Mouse (Mus musculus): ENCODE measurements at regions not wholly inside any gene's neighbourhood (a gene's known extent, or its start where the extent isn't known, plus 50 kb on each side); places are given as distances from the start of the nearest gene placed in this dataset.

DNA sequence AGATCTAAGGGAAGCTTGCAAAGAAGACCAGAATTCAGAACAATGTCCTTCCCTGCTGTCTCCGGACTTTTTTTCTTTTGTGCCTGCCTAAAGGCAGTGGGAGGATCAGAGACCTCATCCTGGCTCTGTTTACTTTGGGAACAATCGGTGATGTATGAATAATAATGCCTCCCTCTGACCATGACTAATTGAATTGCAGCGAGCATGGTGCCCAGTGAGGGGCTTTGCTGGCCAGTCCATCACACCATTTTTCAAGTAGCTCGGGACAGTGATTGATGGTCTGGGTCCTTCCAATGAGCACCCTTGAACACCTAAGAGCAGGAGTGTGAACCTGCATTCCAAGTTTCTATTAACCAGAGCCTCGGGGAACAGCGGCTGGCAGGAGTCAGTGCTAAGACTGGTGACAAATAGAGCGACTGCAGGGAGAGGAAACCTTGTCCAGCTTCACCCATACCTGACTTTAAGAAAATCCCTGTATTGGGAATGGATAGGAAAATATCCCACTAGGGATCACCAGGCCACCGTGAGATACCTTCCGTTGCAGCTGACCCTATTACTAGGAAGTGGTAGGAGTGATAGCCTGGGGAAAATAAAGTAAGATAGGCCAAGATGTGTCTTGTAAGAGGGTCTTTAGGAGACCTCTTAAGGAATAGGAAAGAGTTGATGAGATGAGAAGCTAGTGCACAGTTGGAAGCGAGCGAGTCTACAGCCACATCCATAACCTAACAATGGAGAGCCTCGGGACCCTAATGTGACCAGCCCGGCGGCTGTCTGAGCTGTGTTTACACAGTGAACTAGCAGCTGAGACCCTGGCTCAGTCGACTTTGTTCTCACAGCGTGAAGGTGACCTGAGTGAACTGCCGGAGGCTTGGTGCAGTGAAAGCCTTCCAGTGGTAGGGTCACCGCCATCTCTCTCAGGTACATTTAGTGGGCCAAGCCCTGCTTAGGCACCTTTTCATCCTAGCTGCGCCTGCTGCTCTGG lies 140.7 kb downstream of the Foxa2 start:
- H3K36me3 ChIP-seq (replicated peaks) = no peaks in the 10 kb centered on the region
- peaks cover 12% of the 10 kb centered on the region for H3K4me1 ChIP-seq
- H3K4me3 ChIP-seq = no peak overlapping the region
- DNase-seq (ENCODE audit: low spot score) = peak; percentile 14
- WGBS = 18% methylated on average over 19 of the region's 19 CpGs
- no peak overlapping the region for H3K27ac ChIP-seq (replicated peaks)
- peaks cover 80% of the 10 kb centered on the region for H3K27me3 ChIP-seq (replicated peaks; ENCODE audit: low read depth, poor library complexity, severe bottlenecking)
- no peaks in the 10 kb centered on the region for H3K9me3 ChIP-seq

DNA sequence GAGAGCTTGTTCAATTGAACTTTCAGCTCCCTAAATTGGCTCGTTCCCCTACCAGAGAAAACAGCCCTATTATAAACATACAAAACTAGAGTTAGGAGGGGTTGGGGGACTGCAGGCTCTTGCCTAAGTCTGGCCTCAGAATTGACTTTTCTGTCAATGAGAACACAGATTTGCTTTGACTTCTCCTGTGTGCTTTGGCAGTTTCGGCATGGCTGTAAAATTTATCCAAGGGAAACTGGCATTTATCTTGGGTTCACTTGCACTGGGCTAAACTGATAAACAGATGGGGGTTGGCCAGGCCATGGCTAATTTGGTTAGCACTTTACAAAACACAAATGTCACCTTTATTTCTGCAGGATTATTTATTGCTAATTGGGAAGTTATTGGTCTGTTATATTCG lies 141.7 kb downstream of the Foxa2 start:
- peaks cover 12% of the 10 kb centered on the region for H3K4me1 ChIP-seq
- DNase-seq (ENCODE audit: low spot score) = no peak
- H3K27me3 ChIP-seq (replicated peaks; ENCODE audit: low read depth, poor library complexity, severe bottlenecking) = peaks cover 81% of the 10 kb centered on the region
- no peaks in the 10 kb centered on the region for H3K9me3 ChIP-seq
- no peak overlapping the region for H3K27ac ChIP-seq (replicated peaks)
- no peak overlapping the region for H3K4me3 ChIP-seq
- no peaks in the 10 kb centered on the region for H3K36me3 ChIP-seq (replicated peaks)
- 36% methylated on average over 3 of the region's 3 CpGs for WGBS

DNA sequence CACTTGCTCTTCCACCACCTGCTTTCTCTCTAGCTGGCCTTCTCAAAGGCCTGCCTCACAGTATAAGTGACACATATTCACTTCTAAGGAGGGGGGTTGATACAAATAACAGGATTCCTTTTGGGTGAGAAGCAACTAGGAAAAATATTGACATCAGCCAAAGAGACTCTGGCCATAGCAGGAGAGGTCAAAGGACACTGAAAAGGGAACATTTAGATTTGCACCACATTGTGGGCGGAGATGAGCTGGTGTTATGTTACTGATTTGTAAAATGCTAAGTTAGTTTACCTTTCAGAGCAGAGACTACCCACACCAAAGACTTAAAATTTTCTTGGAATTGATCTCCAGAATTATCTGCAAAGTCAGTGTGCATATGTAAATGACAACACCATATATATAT lies 147.5 kb downstream of the Foxa2 start:
- 72% methylated on average over 1 of the region's 1 CpGs for WGBS
- H3K4me3 ChIP-seq = no peak overlapping the region
- H3K27ac ChIP-seq (replicated peaks) = no peak overlapping the region
- H3K4me1 ChIP-seq = no peaks in the 10 kb centered on the region
- H3K9me3 ChIP-seq = no peaks in the 10 kb centered on the region
- peaks cover 54% of the 10 kb centered on the region for H3K27me3 ChIP-seq (replicated peaks; ENCODE audit: low read depth, poor library complexity, severe bottlenecking)
- DNase-seq (ENCODE audit: low spot score) = no peak
- H3K36me3 ChIP-seq (replicated peaks) = no peaks in the 10 kb centered on the region

DNA sequence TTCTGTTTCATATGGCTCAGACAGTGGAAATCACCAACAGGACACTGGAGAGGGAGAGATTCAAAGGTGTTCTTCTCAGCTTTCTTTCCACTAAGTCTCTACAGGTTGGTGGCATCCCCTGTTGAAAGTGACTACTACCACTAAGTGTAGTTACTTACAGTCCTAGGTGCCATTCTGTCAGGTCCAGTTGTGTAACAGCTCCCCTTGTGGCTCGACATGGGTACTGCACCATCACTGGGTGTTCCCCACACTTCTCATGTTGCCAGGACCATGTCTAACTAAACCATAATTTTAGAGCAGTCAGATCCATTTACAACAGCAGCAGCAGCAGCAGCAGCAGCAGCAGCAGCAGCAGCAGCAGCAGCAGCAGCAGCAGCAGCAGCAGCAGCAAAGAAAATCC lies 151.1 kb downstream of the Foxa2 start:
- no peaks in the 10 kb centered on the region for H3K9me3 ChIP-seq
- H3K27ac ChIP-seq (replicated peaks) = no peak overlapping the region
- H3K36me3 ChIP-seq (replicated peaks) = no peaks in the 10 kb centered on the region
- H3K27me3 ChIP-seq (replicated peaks; ENCODE audit: low read depth, poor library complexity, severe bottlenecking) = peaks cover 22% of the 10 kb centered on the region
- H3K4me1 ChIP-seq = no peaks in the 10 kb centered on the region
- peak; percentile 69 for DNase-seq (ENCODE audit: low spot score)
- no peak overlapping the region for H3K4me3 ChIP-seq
- 3% methylated on average over 1 of the region's 1 CpGs for WGBS

DNA sequence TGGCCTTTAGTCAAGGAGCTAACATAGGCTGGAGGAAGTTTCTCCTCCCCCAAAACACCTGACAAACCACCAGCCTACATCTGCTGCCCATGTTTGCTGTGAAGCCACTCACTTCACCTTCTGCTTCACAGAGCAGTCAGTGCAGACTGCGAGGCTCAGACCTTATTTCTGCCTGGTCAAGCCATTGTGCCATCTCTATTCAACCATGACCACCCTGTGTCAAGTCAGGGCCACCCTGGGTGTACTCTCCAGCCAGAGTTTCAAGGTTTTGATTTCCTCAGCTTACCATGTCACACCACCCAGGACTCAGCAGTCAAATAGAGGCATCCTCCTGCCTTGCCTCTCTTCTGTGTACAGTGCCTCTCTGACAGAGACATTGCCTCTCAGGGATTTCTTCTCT lies 152.6 kb downstream of the Foxa2 start:
- H3K27me3 ChIP-seq (replicated peaks; ENCODE audit: low read depth, poor library complexity, severe bottlenecking) = peaks cover 12% of the 10 kb centered on the region; the same call in 1 of the 2 replicates
- 47% methylated on average over 1 of the region's 1 CpGs for WGBS
- H3K4me3 ChIP-seq = no peak overlapping the region
- H3K9me3 ChIP-seq = no peaks in the 10 kb centered on the region
- H3K4me1 ChIP-seq = no peaks in the 10 kb centered on the region
- DNase-seq (ENCODE audit: low spot score) = no peak
- H3K36me3 ChIP-seq (replicated peaks) = no peaks in the 10 kb centered on the region
- no peak overlapping the region for H3K27ac ChIP-seq (replicated peaks)

DNA sequence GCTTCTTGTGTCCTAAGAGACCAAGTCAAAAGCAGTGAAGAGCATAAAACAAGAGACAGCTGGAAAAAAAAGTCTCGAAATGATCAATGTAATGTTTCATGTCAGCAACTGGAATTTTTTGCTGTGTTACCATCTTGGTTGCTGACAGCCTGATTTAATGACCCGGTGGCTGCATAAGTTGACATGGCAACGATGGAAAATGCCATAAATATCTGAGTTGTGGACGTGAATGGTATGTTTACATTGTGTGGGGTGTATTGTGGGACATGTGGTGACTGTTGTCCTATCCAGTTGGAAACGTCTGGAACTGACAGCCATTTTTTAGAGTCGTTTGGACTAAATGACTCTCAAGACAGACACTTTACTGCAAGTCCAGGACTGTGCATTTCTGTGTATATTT lies 160.6 kb downstream of the Foxa2 start:
- 65% methylated on average over 6 of the region's 6 CpGs for WGBS
- H3K27me3 ChIP-seq (replicated peaks; ENCODE audit: low read depth, poor library complexity, severe bottlenecking) = 0 out of 2 replicates have a peak, but pooled peaks cover 6% of the 10 kb centered on the region
- H3K4me1 ChIP-seq = peaks cover 7% of the 10 kb centered on the region; the same call in 1 of the 2 replicates
- H3K36me3 ChIP-seq (replicated peaks) = no peaks in the 10 kb centered on the region
- H3K27ac ChIP-seq (replicated peaks) = no peak overlapping the region
- no peak for DNase-seq (ENCODE audit: low spot score)
- H3K9me3 ChIP-seq = no peaks in the 10 kb centered on the region
- no peak overlapping the region for H3K4me3 ChIP-seq

DNA sequence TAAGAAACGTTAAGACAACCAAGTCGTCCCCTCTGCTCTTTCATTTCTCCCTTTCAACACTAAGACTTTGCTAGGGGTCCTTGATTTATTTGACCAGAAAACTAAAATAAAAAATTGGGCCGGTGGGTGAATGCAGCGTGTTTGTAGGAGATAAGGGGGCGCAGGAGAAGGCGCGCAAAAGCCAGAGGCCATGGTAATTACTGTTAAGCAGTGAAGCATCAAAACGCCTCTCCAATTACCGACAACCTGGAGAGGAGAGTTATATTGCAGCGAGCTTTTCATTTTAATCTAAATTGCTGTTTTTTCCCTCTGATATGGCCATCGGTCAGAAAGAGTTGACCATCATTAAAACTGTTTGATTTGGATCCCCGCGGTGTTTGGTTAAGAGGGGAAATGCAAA lies 168.9 kb downstream of the Foxa2 start:
- Histone ChIP-seq H3K27ac (replicated peaks) (no peak overlapping the region), H3K27me3 (replicated peaks; ENCODE audit: low read depth, poor library complexity, severe bottlenecking) (peaks cover 55% of the 10 kb centered on the region), H3K9me3 (no peaks in the 10 kb centered on the region), H3K4me3 (no peak overlapping the region), H3K36me3 (replicated peaks) (no peaks in the 10 kb centered on the region), H3K4me1 (peaks cover 23% of the 10 kb centered on the region)
- 18% methylated on average over 13 of the region's 13 CpGs for WGBS
- DNase-seq (ENCODE audit: low spot score) = peak; percentile 15

DNA sequence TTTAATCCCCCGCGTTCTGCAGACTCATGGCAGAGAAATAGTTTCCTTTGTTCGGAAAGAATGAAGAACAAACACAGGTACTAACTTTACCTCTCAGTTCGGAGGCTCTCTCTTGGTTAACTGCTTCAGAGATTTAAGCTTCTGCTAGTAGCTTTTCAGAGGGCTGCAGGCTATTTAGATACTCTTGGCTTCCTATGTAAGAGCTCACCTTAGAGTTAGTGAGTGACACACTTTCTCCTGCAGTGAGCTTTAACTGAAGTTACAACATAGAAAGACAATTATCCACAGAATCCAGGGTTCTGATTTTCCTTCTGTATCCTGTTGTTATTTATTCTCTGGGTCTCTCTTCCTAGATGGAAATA lies 169.2 kb downstream of the Foxa2 start:
- DNase-seq (ENCODE audit: low spot score) = no peak
- WGBS = 9% methylated on average over 4 of the region's 4 CpGs
- H3K27ac ChIP-seq (replicated peaks) = no peak overlapping the region
- peaks cover 55% of the 10 kb centered on the region for H3K27me3 ChIP-seq (replicated peaks; ENCODE audit: low read depth, poor library complexity, severe bottlenecking)
- peaks cover 23% of the 10 kb centered on the region for H3K4me1 ChIP-seq
- no peaks in the 10 kb centered on the region for H3K36me3 ChIP-seq (replicated peaks)
- H3K9me3 ChIP-seq = no peaks in the 10 kb centered on the region
- peak overlapping the region; percentile 52 for H3K4me3 ChIP-seq

DNA sequence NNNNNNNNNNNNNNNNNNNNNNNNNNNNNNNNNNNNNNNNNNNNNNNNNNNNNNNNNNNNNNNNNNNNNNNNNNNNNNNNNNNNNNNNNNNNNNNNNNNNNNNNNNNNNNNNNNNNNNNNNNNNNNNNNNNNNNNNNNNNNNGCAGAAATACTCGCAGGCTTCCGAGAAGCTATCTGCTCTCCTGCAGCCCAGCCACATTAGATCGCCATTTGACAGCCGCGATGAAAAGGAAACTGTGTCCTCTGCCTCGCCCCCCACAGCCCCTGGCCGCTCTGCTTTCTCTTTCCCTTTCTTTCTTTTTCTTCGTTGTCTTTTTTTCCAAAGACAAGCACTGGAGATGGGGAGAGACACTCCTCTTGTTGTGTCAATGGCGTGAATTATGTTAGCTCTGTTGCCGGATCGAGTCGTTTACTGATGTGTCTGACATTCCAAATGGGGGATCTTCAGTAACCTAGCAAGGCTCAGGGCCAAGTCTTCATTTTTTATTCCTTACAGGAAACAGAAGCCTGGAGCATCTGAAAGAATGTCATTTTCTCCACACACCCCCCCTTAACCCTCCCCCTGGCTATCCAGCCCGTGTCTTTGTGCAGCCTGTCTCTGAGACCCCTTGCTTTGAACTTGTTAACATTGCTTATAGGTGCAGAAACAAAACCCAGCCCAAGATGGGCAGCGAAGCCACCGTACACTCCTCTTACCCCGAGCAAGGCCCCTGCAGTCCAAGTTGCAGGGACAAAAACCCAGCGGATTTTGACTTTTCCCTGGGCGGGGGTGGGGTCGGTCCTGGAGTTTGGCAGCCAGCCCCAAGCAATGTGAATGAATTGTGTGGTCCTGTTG lies 169.8 kb downstream of the Foxa2 start:
- peak; percentile 42 for DNase-seq (ENCODE audit: low spot score)

DNA sequence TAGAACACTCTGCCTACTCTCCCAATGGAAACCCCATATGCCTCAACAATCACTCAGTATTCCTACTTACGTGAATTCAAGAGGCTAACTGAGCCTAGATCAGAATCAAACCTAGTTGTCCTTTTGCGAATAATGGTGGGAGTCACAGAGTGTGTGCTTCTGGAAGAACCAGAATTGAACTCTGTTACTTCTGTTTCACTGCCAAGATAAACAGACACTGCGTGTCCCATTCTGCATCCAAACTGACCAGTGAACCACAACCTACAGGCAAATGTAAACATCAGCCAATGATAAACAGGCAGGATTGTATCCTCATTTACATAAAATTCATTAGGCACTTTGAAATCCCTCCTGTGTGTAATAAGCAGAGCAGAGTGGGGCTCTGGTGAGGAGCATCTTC lies 173.8 kb downstream of the Foxa2 start:
- Histone ChIP-seq H3K27ac (replicated peaks) (no peak overlapping the region), H3K9me3 (no peaks in the 10 kb centered on the region), H3K27me3 (replicated peaks; ENCODE audit: low read depth, poor library complexity, severe bottlenecking) (peaks cover 32% of the 10 kb centered on the region), H3K36me3 (replicated peaks) (no peaks in the 10 kb centered on the region), H3K4me3 (no peak overlapping the region), H3K4me1 (peaks cover 21% of the 10 kb centered on the region)
- WGBS = 91% methylated on average over 3 of the region's 3 CpGs
- DNase-seq (ENCODE audit: low spot score) = no peak

More for the DNA sequence above, 169.8 kb downstream of the Foxa2 start:
- H3K4me3 ChIP-seq = peak overlapping the region; percentile 52
- no peaks in the 10 kb centered on the region for H3K36me3 ChIP-seq (replicated peaks)
- peaks cover 23% of the 10 kb centered on the region for H3K4me1 ChIP-seq
- H3K27ac ChIP-seq (replicated peaks) = no peak overlapping the region
- WGBS = 13% methylated on average over 19 of the region's 19 CpGs
- no peaks in the 10 kb centered on the region for H3K9me3 ChIP-seq
- peaks cover 55% of the 10 kb centered on the region for H3K27me3 ChIP-seq (replicated peaks; ENCODE audit: low read depth, poor library complexity, severe bottlenecking)

DNA sequence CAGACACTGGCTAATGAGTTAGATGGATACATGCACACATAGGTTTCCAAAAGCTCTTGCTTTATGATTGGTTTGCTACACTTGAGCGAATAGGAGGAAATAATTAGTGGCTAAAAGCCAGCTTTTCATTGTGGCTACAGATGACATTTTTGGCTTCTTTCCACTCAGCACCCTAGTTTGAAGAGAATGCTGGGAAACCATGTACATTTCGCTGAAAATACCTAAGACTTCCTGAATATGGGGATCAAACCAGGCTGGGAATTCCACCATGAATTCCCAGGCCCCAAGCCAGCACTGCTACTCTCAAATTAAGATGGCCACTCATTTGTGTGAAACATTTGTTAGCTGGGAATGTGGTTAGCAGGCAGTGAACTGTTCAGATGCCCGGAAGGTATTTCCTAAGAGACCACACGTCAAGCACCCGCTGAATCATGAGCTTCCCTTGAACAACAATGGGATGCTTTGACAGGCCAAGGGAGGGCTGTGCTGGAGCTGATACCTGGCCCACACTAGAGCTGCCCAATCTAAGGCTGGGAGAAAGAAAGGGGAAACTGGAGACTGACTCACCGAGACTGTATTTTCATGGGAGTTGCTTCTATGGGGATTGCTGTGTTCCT lies 195.5 kb downstream of the Foxa2 start:
- no peak for DNase-seq (ENCODE audit: low spot score)
- no peaks in the 10 kb centered on the region for H3K4me1 ChIP-seq
- H3K36me3 ChIP-seq (replicated peaks) = no peaks in the 10 kb centered on the region
- no peak overlapping the region for H3K27ac ChIP-seq (replicated peaks)
- no peak overlapping the region for H3K4me3 ChIP-seq
- WGBS = 74% methylated on average over 6 of the region's 6 CpGs
- no peaks in the 10 kb centered on the region for H3K9me3 ChIP-seq
- H3K27me3 ChIP-seq (replicated peaks; ENCODE audit: low read depth, poor library complexity, severe bottlenecking) = peaks cover 16% of the 10 kb centered on the region; the same call in 1 of the 2 replicates

DNA sequence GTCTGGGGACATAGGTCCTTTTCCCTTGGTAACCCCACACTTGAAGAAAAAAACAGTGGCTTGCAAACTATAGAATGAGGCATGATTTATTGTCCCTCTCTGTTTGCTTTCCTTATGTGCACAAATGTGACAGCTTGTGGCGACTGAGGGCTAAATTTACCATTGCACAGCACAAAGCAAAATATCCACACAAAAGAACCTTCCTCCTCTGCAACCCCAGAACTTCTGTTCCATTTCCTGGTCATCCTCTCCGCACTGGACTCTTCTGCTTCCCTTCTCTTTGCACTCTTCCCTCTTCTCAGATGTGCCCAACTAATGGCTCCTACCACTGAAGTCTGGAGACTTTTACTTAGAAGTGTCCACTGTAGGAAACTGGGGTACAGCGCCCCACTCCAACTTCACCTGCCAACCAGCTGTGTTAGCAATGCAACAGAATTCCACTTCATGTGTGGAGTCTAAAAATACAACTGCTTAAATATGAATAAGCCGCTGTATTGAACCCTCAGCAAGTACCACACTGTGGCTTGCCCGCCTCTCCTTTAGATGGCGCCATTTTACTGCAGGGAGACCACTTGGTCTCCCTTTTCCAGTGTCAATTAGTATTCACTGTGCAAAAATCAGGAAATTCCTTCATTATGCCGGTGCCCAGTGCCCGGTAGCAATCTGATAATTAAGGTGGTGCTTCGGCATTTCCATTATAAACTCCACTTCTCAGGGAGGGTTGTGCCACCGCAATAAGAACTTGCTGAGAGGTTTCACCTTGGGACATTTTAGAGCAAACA lies 199.6 kb downstream of the Foxa2 start:
- no peaks in the 10 kb centered on the region for H3K9me3 ChIP-seq
- DNase-seq (ENCODE audit: low spot score) = peak; percentile 53
- peaks cover 24% of the 10 kb centered on the region; the same call in 1 of the 2 replicates for H3K27me3 ChIP-seq (replicated peaks; ENCODE audit: low read depth, poor library complexity, severe bottlenecking)
- no peaks in the 10 kb centered on the region for H3K36me3 ChIP-seq (replicated peaks)
- H3K4me1 ChIP-seq = no peaks in the 10 kb centered on the region
- 29% methylated on average over 10 of the region's 10 CpGs for WGBS
- H3K4me3 ChIP-seq = no peak overlapping the region
- H3K27ac ChIP-seq (replicated peaks) = no peak overlapping the region
